Mouse (Mus musculus): Measurements from ENCODE around the gene Zc2hc1c.

DNA sequence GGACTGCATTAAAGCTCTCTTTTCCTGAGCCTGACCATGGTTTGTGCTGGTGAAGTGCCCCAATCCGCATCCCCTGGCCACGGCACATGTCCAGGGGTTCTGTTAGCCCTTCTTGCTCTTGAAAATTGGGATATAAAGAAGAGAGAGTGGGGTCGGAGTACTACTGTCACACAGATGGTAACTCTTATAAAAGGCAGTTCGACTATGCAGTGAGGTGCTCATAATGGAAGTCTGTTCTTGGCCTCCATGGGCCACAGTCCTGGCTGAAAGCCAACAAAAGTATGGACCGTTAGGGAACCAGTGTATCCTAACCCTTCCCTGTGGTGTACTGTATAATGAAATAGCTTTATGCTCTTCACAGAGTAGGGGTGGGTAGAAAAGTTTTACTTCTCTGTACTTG lies 8.5 kb downstream of the Zc2hc1c start:
- TF ChIP-seq CTCF (IDR thresholded peaks at IDR 0.05; ENCODE audit: low read depth, low read length) (no peak), POLR2A (IDR thresholded peaks at IDR 0.05; ENCODE audit: extremely low read depth, insufficient read depth, low read length) (no peak)
